Mouse (Mus musculus) heart, embryonic 10.5 days (tissue): ENCODE data around the gene Bdh2. TPM values are rescaled to one million over a fixed set of nuclear protein-coding genes. Genes with fewer than 3 reads are reported as not detected.

Experiments used
- DNase-seq: peaks from one replicate; pipeline ENCODE4 v3.0.0-alpha.2; 2017; ENCODE audit warnings: low spot score
- H3K27ac ChIP-seq: fragments of 300-500 bp; sonication (generic); 2 replicates; pipeline ENCODE4 v1.5.1; 2016; ENCODE audit warnings: mild to moderate bottlenecking
- H3K27me3 ChIP-seq: fragments of 300-500 bp; sonication (generic); 2 replicates; pipeline ENCODE4 v1.6.1; 2016; ENCODE audit warnings: mild to moderate bottlenecking; ENCODE audit not compliant: poor library complexity, insufficient read depth, severe bottlenecking
- H3K36me3 ChIP-seq: fragments of 300-500 bp; sonication (generic); 2 replicates; pipeline ENCODE4 v1.6.1; 2016; ENCODE audit warnings: mild to moderate bottlenecking, moderate library complexity
- H3K4me1 ChIP-seq: fragments of 300-500 bp; sonication (generic); 2 replicates; pipeline ENCODE4 v1.6.1; 2016; ENCODE audit warnings: mild to moderate bottlenecking
- H3K4me3 ChIP-seq: fragments of 300-500 bp; sonication (generic); 2 replicates; pipeline ENCODE4 v1.5.1; 2016; ENCODE audit warnings: mild to moderate bottlenecking, moderate library complexity
- H3K9me3 ChIP-seq: fragments of 300-500 bp; sonication (generic); 2 replicates; pipeline ENCODE4 v1.6.1; 2016; ENCODE audit warnings: mild to moderate bottlenecking, moderate library complexity
- WGBS: fragments of 180-500 bp; shearing (Covaris S2); methylation state at CpG from one replicate; pipeline ENCODE4 v1.1.7; 2016; 5-methylcytosine and 5-hydroxymethylcytosine counted together
- polyA plus RNA-seq: library from polyadenylated mRNA; unstranded; fragments of >200 nt; fragmentation: Nextera tagmentation; extraction: Ambion mirVana; gene quantifications from 2 replicates; pipeline ENCODE4 v1.2.1, GENCODE M21; 2016

Bdh2 gene
- polyA plus RNA-seq, 1 experiment from 2014 or later: 3.9 TPM

- H3K9me3 ChIP-seq: no peaks in the 10 kb centered on the region
- no peaks in the 10 kb centered on the region for H3K4me1 ChIP-seq
- H3K36me3 ChIP-seq: peaks cover 56% of the 10 kb centered on the region
- H3K4me3 ChIP-seq: no peak overlapping the region
- DNase-seq: no peak
- no peak overlapping the region for H3K27ac ChIP-seq
- H3K27me3 ChIP-seq: no peaks in the 10 kb centered on the region
- WGBS: 94% methylated on average over 13 of the region's 13 CpGs
Observed at GRCm38 (mm10) chr3:135273047-135273446, 8.0 kb upstream of the Bdh2 start.

- peak; percentile 71 for DNase-seq
- Histone ChIP-seq H3K4me1 (peaks cover 5% of the 10 kb centered on the region; the same call in 1 of the 2 replicates), H3K36me3 (no peaks in the 10 kb centered on the region), H3K27me3 (no peaks in the 10 kb centered on the region), H3K27ac (peak overlapping the region; percentile 50; the same call in 1 of the 2 replicates), H3K4me3 (no peak overlapping the region), H3K9me3 (no peaks in the 10 kb centered on the region)
- 75% methylated on average over 4 of the region's 4 CpGs for WGBS
Observed at GRCm38 (mm10) chr3:135280160-135280559, 861 bp upstream of the Bdh2 start.

GRCm38 (mm10) chr3:135281701-135282100, 680 bp downstream of the Bdh2 start:
- Histone ChIP-seq H3K27me3 (no peaks in the 10 kb centered on the region), H3K27ac (no peak overlapping the region), H3K4me1 (peaks cover 5% of the 10 kb centered on the region; the same call in 1 of the 2 replicates), H3K9me3 (no peaks in the 10 kb centered on the region), H3K4me3 (no peak overlapping the region), H3K36me3 (no peaks in the 10 kb centered on the region)
- 83% methylated on average over 8 of the region's 8 CpGs for WGBS
- DNase-seq: peak; percentile 65

- no peak overlapping the region for H3K27ac ChIP-seq
- no peaks in the 10 kb centered on the region for H3K36me3 ChIP-seq
- H3K4me3 ChIP-seq: no peak overlapping the region
- H3K27me3 ChIP-seq: no peaks in the 10 kb centered on the region
- H3K4me1 ChIP-seq: peaks cover 5% of the 10 kb centered on the region; the same call in 1 of the 2 replicates
- 83% methylated on average over 11 of the region's 11 CpGs for WGBS
- H3K9me3 ChIP-seq: no peaks in the 10 kb centered on the region
- no peak for DNase-seq
Observed at GRCm38 (mm10) chr3:135285256-135285655, 4.2 kb downstream of the Bdh2 start.

GRCm38 (mm10) chr3:135285807-135286206, 4.8 kb downstream of the Bdh2 start:
- WGBS: 78% methylated on average over 3 of the region's 3 CpGs
- H3K27ac ChIP-seq: no peak overlapping the region
- no peaks in the 10 kb centered on the region for H3K9me3 ChIP-seq
- H3K27me3 ChIP-seq: no peaks in the 10 kb centered on the region
- DNase-seq: no peak
- H3K36me3 ChIP-seq: no peaks in the 10 kb centered on the region
- H3K4me3 ChIP-seq: no peak overlapping the region
- H3K4me1 ChIP-seq: peaks cover 1% of the 10 kb centered on the region; the same call in 1 of the 2 replicates

GRCm38 (mm10) chr3:135288138-135288750, 7.2 kb downstream of the Bdh2 start:
- Histone ChIP-seq H3K4me3 (no peak overlapping the region), H3K9me3 (no peaks in the 10 kb centered on the region), H3K27ac (no peak overlapping the region), H3K27me3 (no peaks in the 10 kb centered on the region), H3K36me3 (no peaks in the 10 kb centered on the region), H3K4me1 (no peaks in the 10 kb centered on the region)
- 83% methylated on average over 8 of the region's 8 CpGs for WGBS
- no peak for DNase-seq

- no peak for DNase-seq
- no peak overlapping the region for H3K27ac ChIP-seq
- no peak overlapping the region for H3K4me3 ChIP-seq
- H3K27me3 ChIP-seq: no peaks in the 10 kb centered on the region
- WGBS: 92% methylated on average over 1 of the region's 1 CpGs
- no peaks in the 10 kb centered on the region for H3K9me3 ChIP-seq
- peaks cover 3% of the 10 kb centered on the region; the same call in 1 of the 2 replicates for H3K4me1 ChIP-seq
- H3K36me3 ChIP-seq: no peaks in the 10 kb centered on the region
Observed at GRCm38 (mm10) chr3:135289148-135289547, 8.1 kb downstream of the Bdh2 start.

- no peaks in the 10 kb centered on the region for H3K27me3 ChIP-seq
- no peak overlapping the region for H3K27ac ChIP-seq
- H3K9me3 ChIP-seq: no peaks in the 10 kb centered on the region
- peak; percentile 83 for DNase-seq
- H3K4me3 ChIP-seq: no peak overlapping the region
- peaks cover 8% of the 10 kb centered on the region; the same call in 1 of the 2 replicates for H3K4me1 ChIP-seq
- H3K36me3 ChIP-seq: no peaks in the 10 kb centered on the region
- 100% methylated on average over 7 of the region's 7 CpGs for WGBS
Observed at GRCm38 (mm10) chr3:135290249-135290894, 9.4 kb downstream of the Bdh2 start.

- Histone ChIP-seq H3K27ac (no peak overlapping the region), H3K36me3 (no peaks in the 10 kb centered on the region), H3K4me3 (no peak overlapping the region), H3K27me3 (no peaks in the 10 kb centered on the region), H3K9me3 (no peaks in the 10 kb centered on the region), H3K4me1 (peaks cover 8% of the 10 kb centered on the region; the same call in 1 of the 2 replicates)
- 45% methylated on average over 7 of the region's 7 CpGs for WGBS
- DNase-seq: no peak
Observed at GRCm38 (mm10) chr3:135293703-135294102, 12.7 kb downstream of the Bdh2 start.

- no peak overlapping the region for H3K27ac ChIP-seq
- no peaks in the 10 kb centered on the region for H3K9me3 ChIP-seq
- H3K4me3 ChIP-seq: no peak overlapping the region
- 92% methylated on average over 1 of the region's 1 CpGs for WGBS
- H3K36me3 ChIP-seq: no peaks in the 10 kb centered on the region
- H3K4me1 ChIP-seq: peaks cover 8% of the 10 kb centered on the region; the same call in 1 of the 2 replicates
- DNase-seq: no peak
- no peaks in the 10 kb centered on the region for H3K27me3 ChIP-seq
Observed at GRCm38 (mm10) chr3:135295559-135295958, 14.5 kb downstream of the Bdh2 start.

- H3K36me3 ChIP-seq: no peaks in the 10 kb centered on the region
- H3K27me3 ChIP-seq: no peaks in the 10 kb centered on the region
- H3K9me3 ChIP-seq: no peaks in the 10 kb centered on the region
- H3K27ac ChIP-seq: no peak overlapping the region
- H3K4me1 ChIP-seq: peaks cover 7% of the 10 kb centered on the region; the same call in 1 of the 2 replicates
- no peak overlapping the region for H3K4me3 ChIP-seq
- WGBS: 68% methylated on average over 3 of the region's 3 CpGs
- no peak for DNase-seq
Observed at GRCm38 (mm10) chr3:135298560-135298959, 17.5 kb downstream of the Bdh2 start.

- Histone ChIP-seq H3K27ac (no peak overlapping the region), H3K4me1 (0 out of 2 replicates have a peak, but pooled peaks cover 3% of the 10 kb centered on the region), H3K27me3 (no peaks in the 10 kb centered on the region), H3K4me3 (no peak overlapping the region), H3K9me3 (no peaks in the 10 kb centered on the region), H3K36me3 (no peaks in the 10 kb centered on the region)
- no peak for DNase-seq
- WGBS: 64% methylated on average over 6 of the region's 6 CpGs
Observed at GRCm38 (mm10) chr3:135300081-135300480, 19.1 kb downstream of the Bdh2 start.

- no peak overlapping the region for H3K4me3 ChIP-seq
- H3K27me3 ChIP-seq: peaks cover 5% of the 10 kb centered on the region; the same call in 1 of the 2 replicates
- 29% methylated on average over 6 of the region's 6 CpGs for WGBS
- no peaks in the 10 kb centered on the region for H3K9me3 ChIP-seq
- peaks cover 16% of the 10 kb centered on the region for H3K4me1 ChIP-seq
- no peak overlapping the region for H3K27ac ChIP-seq
- no peak for DNase-seq
- no peaks in the 10 kb centered on the region for H3K36me3 ChIP-seq
Observed at GRCm38 (mm10) chr3:135304060-135304459, 23.0 kb downstream of the Bdh2 start.
